Mouse (Mus musculus) splenic B cell, adult 2 months (primary cell): ENCODE results near the gene Nus1.

Source experiments
- DNase-seq: peaks from one replicate; pipeline ENCODE4 v3.0.0-alpha.2; 2011; ENCODE audit warnings: low read depth, low spot score
- H3K27me3 ChIP-seq: 2 replicates; pipeline ENCODE4 v1.6.1; 2012; ENCODE audit warnings: mild to moderate bottlenecking, low read length, moderate library complexity, mixed read lengths; ENCODE audit not compliant: control insufficient read depth, poor library complexity, insufficient read depth, severe bottlenecking
- H3K36me3 ChIP-seq: 2 replicates; pipeline ENCODE4 v1.6.1; 2012; ENCODE audit warnings: mild to moderate bottlenecking, low read length, moderate library complexity, mixed read lengths; ENCODE audit not compliant: control insufficient read depth, poor library complexity, insufficient read depth, severe bottlenecking

Gene Nus1

GRCm38 (mm10) chr10:52427634-52428415 is 10.5 kb downstream of the Nus1 start:
- peaks cover 7% of the 10 kb centered on the region for H3K36me3 ChIP-seq
- no peaks in the 10 kb centered on the region for H3K27me3 ChIP-seq
- DNase-seq: no peak

- DNase-seq: no peak
- H3K27me3 ChIP-seq: no peaks in the 10 kb centered on the region
- peaks cover 9% of the 10 kb centered on the region for H3K36me3 ChIP-seq
These were observed 13.6 kb downstream of the Nus1 start for GRCm38 (mm10) chr10:52430953-52431352.

GRCm38 (mm10) chr10:52434836-52435235 is 17.5 kb downstream of the Nus1 start:
- no peaks in the 10 kb centered on the region for H3K27me3 ChIP-seq
- no peak for DNase-seq
- peaks cover 16% of the 10 kb centered on the region for H3K36me3 ChIP-seq

- DNase-seq: no peak
- Histone ChIP-seq H3K27me3 (no peaks in the 10 kb centered on the region), H3K36me3 (no peaks in the 10 kb centered on the region)
These were observed 43.3 kb downstream of the Nus1 start for GRCm38 (mm10) chr10:52460614-52461013.

GRCm38 (mm10) chr10:52463941-52464739 is 46.8 kb downstream of the Nus1 start:
- no peak for DNase-seq
- Histone ChIP-seq H3K36me3 (no peaks in the 10 kb centered on the region), H3K27me3 (no peaks in the 10 kb centered on the region; the same call in 1 of the 2 replicates)

- DNase-seq: no peak
- Histone ChIP-seq H3K27me3 (no peaks in the 10 kb centered on the region; the same call in 1 of the 2 replicates), H3K36me3 (no peaks in the 10 kb centered on the region)
These were observed 54.2 kb downstream of the Nus1 start for GRCm38 (mm10) chr10:52471520-52471919.
